Mouse (Mus musculus) adrenal gland, adult 8-10 months (tissue): ENCODE data around the gene Vmn1r149. TPM values are rescaled to one million over a fixed set of nuclear protein-coding genes. Genes with fewer than 3 reads are reported as not detected.
"Not testable (repeated sequence)": the region's sequence is repeated elsewhere in the genome, so short reads cannot be mapped to it uniquely, and the experiment has no call there.

Experiments used
- DNase-seq: peaks from one replicate; pipeline ENCODE4 v3.0.0; 2022
- total RNA-seq, 4 experiments: library from RNA; stranded (reverse); gene quantifications; 2 replicates each; pipeline ENCODE4 v1.2.4; 2022

The Vmn1r149 gene
- not detected for total RNA-seq

GRCm38 (mm10) chr7:22438129-22438528 is at the start of gene Vmn1r149:
Gene Vmn1r149, minus strand, starts transcription at chr7:22438229.
- DNase-seq, result not testable (repeated sequence)

GRCm38 (mm10) chr7:22463975-22464374 is 25.9 kb upstream of the Vmn1r149 start, which contains the start of gene Gm10665:
Gene Gm10665, minus strand, starts transcription at chr7:22464075.
- DNase-seq, result not testable (repeated sequence)

GRCm38 (mm10) chr7:22413283-22413682 is 24.7 kb downstream of the Vmn1r149 start, which contains the start of gene Vmn1r148:
Gene Vmn1r148, plus strand, starts transcription at chr7:22413583.
- DNase-seq, result not testable (repeated sequence)

Other genes starting within 250 kb of the Vmn1r149 start
- not detected for gene Vmn1r143, start 248.9 kb downstream of the Vmn1r149 start, total RNA-seq
- not detected for gene Gm8653, start 237.0 kb downstream of the Vmn1r149 start, total RNA-seq
- gene Gm8453, start 208.7 kb downstream of the Vmn1r149 start, total RNA-seq, result not detected
- gene Gm4187, start 108.5 kb downstream of the Vmn1r149 start, total RNA-seq, result not detected
- gene Gm8660, start 67.2 kb downstream of the Vmn1r149 start, total RNA-seq, result not detected
- gene Vmn1r148, start 24.6 kb downstream of the Vmn1r149 start, total RNA-seq, result not detected
- not detected for gene Gm10665, start 25.8 kb upstream of the Vmn1r149 start, total RNA-seq
- gene Vmn1r151, start 61.4 kb upstream of the Vmn1r149 start, total RNA-seq, result not detected
- gene Vmn1r152, start 84.7 kb upstream of the Vmn1r149 start, total RNA-seq, result not detected
- gene Gm8677, start 96.7 kb upstream of the Vmn1r149 start, total RNA-seq, result not detected
- gene Gm4201, start 127.1 kb upstream of the Vmn1r149 start, total RNA-seq, result not detected
- gene Gm4565, start 149.9 kb upstream of the Vmn1r149 start, total RNA-seq, result not detected
- not detected for gene Vmn1r155, start 219.8 kb upstream of the Vmn1r149 start, total RNA-seq